Mouse (Mus musculus): Measurements from ENCODE around the gene Hoxd3. TPM values are rescaled to one million over a fixed set of nuclear protein-coding genes. Genes with fewer than 3 reads are reported as not detected.

The Hoxd3 gene
- total RNA-seq, 2 experiments from 2014 or later, result not detected

GRCm38 (mm10) chr2:74701949-74702819 is 9.5 kb upstream of the Hoxd3 start:
- peak; percentile 69 to 75 for DNase-seq (ENCODE audit: extremely low spot score in 1 of 2, low spot score in 2 of 2)
- intact Hi-C loops (cut with DNase I), result loop anchor here (2.0 to 10.0 kb wide), 4 partner anchors 435 to 887 kb away; no protein-coding TSS in a partner anchor

- intact Hi-C loops (cut with DNase I), result loop anchor here (2.0 to 10.0 kb wide), 4 partner anchors 434 to 886 kb away; no protein-coding TSS in a partner anchor
- DNase-seq (ENCODE audit: extremely low spot score in 1 of 2, low spot score in 2 of 2), result no peak
Observed at GRCm38 (mm10) chr2:74702820-74703219, 8.9 kb upstream of the Hoxd3 start.

GRCm38 (mm10) chr2:74703317-74703716 is 8.4 kb upstream of the Hoxd3 start:
- no peak for DNase-seq (ENCODE audit: extremely low spot score in 1 of 2, low spot score in 2 of 2)
- intact Hi-C loops (cut with DNase I), result loop anchor here (2.0 to 10.0 kb wide), 4 partner anchors 434 to 885 kb away; no protein-coding TSS in a partner anchor

GRCm38 (mm10) chr2:74703720-74704392 is 7.9 kb upstream of the Hoxd3 start:
- DNase-seq (ENCODE audit: extremely low spot score in 1 of 2, low spot score in 2 of 2), result no peak
- intact Hi-C loops (cut with DNase I), result loop anchor here (2.0 to 10.0 kb wide), 4 partner anchors 433 to 885 kb away; no protein-coding TSS in a partner anchor

GRCm38 (mm10) chr2:74704393-74704998 is 7.2 kb upstream of the Hoxd3 start, which contains the start of gene Hoxd8:
Gene Hoxd8, plus strand, starts transcription at chr2:74704615.
- intact Hi-C loops (cut with DNase I), result loop anchor here (5.0 to 10.0 kb wide), 3 partner anchors 433 to 720 kb away; no protein-coding TSS in a partner anchor

GRCm38 (mm10) chr2:74704999-74705466 is 6.7 kb upstream of the Hoxd3 start:
- intact Hi-C loops (cut with DNase I), result loop anchor here (5.0 to 10.0 kb wide), 3 partner anchors 432 to 720 kb away; no protein-coding TSS in a partner anchor
- no peak for DNase-seq (ENCODE audit: extremely low spot score in 1 of 2, low spot score in 2 of 2)

More at GRCm38 (mm10) chr2:74704393-74704998, 7.2 kb upstream of the Hoxd3 start, which contains the start of gene Hoxd8:
- DNase-seq (ENCODE audit: extremely low spot score in 1 of 2, low spot score in 2 of 2), result no peak

- intact Hi-C loops (cut with DNase I), result loop anchor here (10.0 kb wide), 1 partner anchor 719 kb away; no protein-coding TSS in a partner anchor
- no peak for DNase-seq (ENCODE audit: extremely low spot score in 1 of 2, low spot score in 2 of 2)
Observed at GRCm38 (mm10) chr2:74705467-74706089, 6.1 kb upstream of the Hoxd3 start.

- DNase-seq (ENCODE audit: extremely low spot score in 1 of 2, low spot score in 2 of 2), result no peak
- intact Hi-C loops (cut with DNase I), result loop anchor here (10.0 kb wide), 1 partner anchor 718 kb away; no protein-coding TSS in a partner anchor
Observed at GRCm38 (mm10) chr2:74706393-74706960, 5.2 kb upstream of the Hoxd3 start.

GRCm38 (mm10) chr2:74707599-74707998 is 4.1 kb upstream of the Hoxd3 start:
- DNase-seq (ENCODE audit: extremely low spot score in 1 of 2, low spot score in 2 of 2), result no peak
- intact Hi-C loops (cut with DNase I), result loop anchor here (10.0 kb wide), 1 partner anchor 717 kb away; no protein-coding TSS in a partner anchor

- intact Hi-C loops (cut with DNase I), result loop anchor here (10.0 kb wide), 1 partner anchor 716 kb away; no protein-coding TSS in a partner anchor
- DNase-seq (ENCODE audit: extremely low spot score in 1 of 2, low spot score in 2 of 2), result no peak
Observed at GRCm38 (mm10) chr2:74708676-74709075, 3.1 kb upstream of the Hoxd3 start.

- no peak for DNase-seq (ENCODE audit: extremely low spot score in 1 of 2, low spot score in 2 of 2)
- intact Hi-C loops (cut with DNase I), result loop anchor here (10.0 kb wide), 1 partner anchor 715 kb away; no protein-coding TSS in a partner anchor
Observed at GRCm38 (mm10) chr2:74709465-74710419, 2.0 kb upstream of the Hoxd3 start.

- intact Hi-C loops (cut with DNase I), result no loop called here
- DNase-seq (ENCODE audit: extremely low spot score in 1 of 2, low spot score in 2 of 2), result no peak
Observed at GRCm38 (mm10) chr2:74710929-74711543, 691 bp upstream of the Hoxd3 start.

GRCm38 (mm10) chr2:74713239-74714150 is 1.8 kb downstream of the Hoxd3 start:
- DNase-seq (ENCODE audit: extremely low spot score in 1 of 2, low spot score in 2 of 2), result no peak
- intact Hi-C loops (cut with DNase I), result no loop called here

- no peak for DNase-seq (ENCODE audit: extremely low spot score in 1 of 2, low spot score in 2 of 2)
- intact Hi-C loops (cut with DNase I), result no loop called here
Observed at GRCm38 (mm10) chr2:74714156-74714789, 2.5 kb downstream of the Hoxd3 start.

- intact Hi-C loops (cut with DNase I), result loop anchor here (5.0 kb wide), 3 partner anchors 247 to 422 kb away; no protein-coding TSS in a partner anchor
- DNase-seq (ENCODE audit: extremely low spot score in 1 of 2, low spot score in 2 of 2), result no peak
Observed at GRCm38 (mm10) chr2:74714881-74715280, 3.2 kb downstream of the Hoxd3 start.

All from left cerebral cortex, postnatal 10 days (tissue).